Mouse (Mus musculus) macrophage (primary cell): ENCODE measurements around the gene Ykt6. TPM values are rescaled to one million over a fixed set of nuclear protein-coding genes. Genes with fewer than 3 reads are reported as not detected.
"Not testable (repeated sequence)": the region's sequence is repeated elsewhere in the genome, so short reads cannot be mapped to it uniquely, and the experiment has no call there.

Experiments
- H3K27ac ChIP-seq: fragments of 350-480 bp; formaldehyde crosslinking; 2 replicates; pipeline ENCODE4 v1.9.0; 2021
- H3K36me3 ChIP-seq: fragments of 350-480 bp; formaldehyde crosslinking; 2 replicates; pipeline ENCODE4 v1.9.0; 2021; ENCODE audit errors: inconsistent target
- H3K4me3 ChIP-seq: fragments of 350-480 bp; formaldehyde crosslinking; 2 replicates; pipeline ENCODE4 v1.9.0; 2021; ENCODE audit errors: inconsistent target
- H3K79me2 ChIP-seq: fragments of 350-480 bp; formaldehyde crosslinking; 2 replicates; pipeline ENCODE4 v1.9.0; 2021; ENCODE audit errors: inconsistent target
- WGBS: methylation state at CpG from one replicate; pipeline ENCODE4 v1.1.7; 2026; ENCODE audit warnings: inconsistent platforms; ENCODE audit not compliant: missing documents; 5-methylcytosine and 5-hydroxymethylcytosine counted together
- polyA plus RNA-seq: library from polyadenylated mRNA; stranded (reverse); fragments of 250-400 nt; gene quantifications from 3 replicates; pipeline ENCODE4 v1.2.4, GENCODE M21; 2018; ENCODE audit warnings: inconsistent platforms

Gene Ykt6
- polyA plus RNA-seq, 1 experiment from 2014 or later, result 77.0 TPM

- 92% methylated on average over 3 of the region's 3 CpGs for WGBS
- Histone ChIP-seq H3K27ac (no peak overlapping the region), H3K4me3 (no peak overlapping the region), H3K79me2 (no peaks in the 10 kb centered on the region), H3K36me3 (no peaks in the 10 kb centered on the region)
Observed at GRCm38 (mm10) chr11:5926696-5927220, 28.7 kb upstream of the Ykt6 start.

- Histone ChIP-seq H3K79me2 (no peaks in the 10 kb centered on the region), H3K27ac (no peak overlapping the region), H3K4me3 (no peak overlapping the region), H3K36me3 (no peaks in the 10 kb centered on the region)
- 100% methylated on average over 1 of the region's 1 CpGs for WGBS
Observed at GRCm38 (mm10) chr11:5930578-5930977, 24.9 kb upstream of the Ykt6 start.

- not testable (repeated sequence) for H3K4me3 ChIP-seq, H3K79me2 ChIP-seq, H3K27ac ChIP-seq, H3K36me3 ChIP-seq
- 94% methylated on average over 6 of the region's 6 CpGs for WGBS
Observed at GRCm38 (mm10) chr11:5931947-5932346, 23.5 kb upstream of the Ykt6 start.

- H3K79me2 ChIP-seq, H3K4me3 ChIP-seq, H3K36me3 ChIP-seq, H3K27ac ChIP-seq: not testable (repeated sequence)
- 93% methylated on average over 11 of the region's 11 CpGs for WGBS
Observed at GRCm38 (mm10) chr11:5934531-5934930, 21.0 kb upstream of the Ykt6 start.

- H3K27ac ChIP-seq, result no peak overlapping the region
- no peaks in the 10 kb centered on the region for H3K36me3 ChIP-seq
- 85% methylated on average over 5 of the region's 6 CpGs for WGBS
- H3K79me2 ChIP-seq, result no peaks in the 10 kb centered on the region
- H3K4me3 ChIP-seq, result no peak overlapping the region
Observed at GRCm38 (mm10) chr11:5942966-5943365, 12.5 kb upstream of the Ykt6 start.

GRCm38 (mm10) chr11:5945096-5945495 is 10.4 kb upstream of the Ykt6 start:
- 30% methylated on average over 2 of the region's 2 CpGs for WGBS
- no peaks in the 10 kb centered on the region for H3K36me3 ChIP-seq
- H3K27ac ChIP-seq, result no peak overlapping the region
- no peaks in the 10 kb centered on the region for H3K79me2 ChIP-seq
- no peak overlapping the region for H3K4me3 ChIP-seq

GRCm38 (mm10) chr11:5947796-5948195 is 7.7 kb upstream of the Ykt6 start:
- H3K36me3 ChIP-seq, result no peaks in the 10 kb centered on the region
- WGBS, result 85% methylated on average over 4 of the region's 4 CpGs
- H3K79me2 ChIP-seq, result no peaks in the 10 kb centered on the region
- H3K4me3 ChIP-seq, result no peak overlapping the region
- H3K27ac ChIP-seq, result no peak overlapping the region

GRCm38 (mm10) chr11:5948546-5949250 is 6.8 kb upstream of the Ykt6 start:
- Histone ChIP-seq H3K79me2 (no peaks in the 10 kb centered on the region), H3K4me3 (no peak overlapping the region), H3K27ac (no peak overlapping the region), H3K36me3 (no peaks in the 10 kb centered on the region)
- 73% methylated on average over 8 of the region's 10 CpGs for WGBS

GRCm38 (mm10) chr11:5949586-5950352 is 5.7 kb upstream of the Ykt6 start, which contains the start of gene Gck:
TSS of gene Gck (minus strand) at chr11:5950081.
- WGBS, result 0% methylated on average over 8 of the region's 8 CpGs
- Histone ChIP-seq H3K79me2 (no peaks in the 10 kb centered on the region), H3K27ac (no peak within 1 kb of the TSS), H3K4me3 (no peak within 1 kb of the TSS), H3K36me3 (no peaks in the 10 kb centered on the region)

- Histone ChIP-seq H3K79me2 (peaks cover 19% of the 10 kb centered on the region), H3K4me3 (no peak overlapping the region), H3K27ac (no peak overlapping the region), H3K36me3 (no peaks in the 10 kb centered on the region)
- WGBS, result 97% methylated on average over 5 of the region's 5 CpGs
Observed at GRCm38 (mm10) chr11:5952501-5952900, 3.0 kb upstream of the Ykt6 start.

- Histone ChIP-seq H3K36me3 (no peaks in the 10 kb centered on the region), H3K4me3 (no peak overlapping the region), H3K79me2 (peaks cover 26% of the 10 kb centered on the region), H3K27ac (no peak overlapping the region)
- WGBS, result 63% methylated on average over 5 of the region's 8 CpGs
Observed at GRCm38 (mm10) chr11:5953130-5953765, 2.2 kb upstream of the Ykt6 start.

- 70% methylated on average over 5 of the region's 5 CpGs for WGBS
- Histone ChIP-seq H3K36me3 (no peaks in the 10 kb centered on the region), H3K4me3 (no peak overlapping the region), H3K79me2 (peaks cover 38% of the 10 kb centered on the region), H3K27ac (no peak overlapping the region)
Observed at GRCm38 (mm10) chr11:5954435-5954834, 1.1 kb upstream of the Ykt6 start.

GRCm38 (mm10) chr11:5954965-5955504 is 458 bp upstream of the Ykt6 start:
- H3K79me2 ChIP-seq, result peaks cover 44% of the 10 kb centered on the region
- no peaks in the 10 kb centered on the region for H3K36me3 ChIP-seq
- peak overlapping the region; percentile 67 for H3K27ac ChIP-seq
- 4% methylated on average over 7 of the region's 7 CpGs for WGBS
- H3K4me3 ChIP-seq, result peak overlapping the region; percentile 46

- Histone ChIP-seq H3K27ac (no peak overlapping the region), H3K79me2 (peaks cover 48% of the 10 kb centered on the region), H3K36me3 (peaks cover 39% of the 10 kb centered on the region), H3K4me3 (no peak overlapping the region)
- 90% methylated on average over 2 of the region's 2 CpGs for WGBS
Observed at GRCm38 (mm10) chr11:5960051-5960450, 4.6 kb downstream of the Ykt6 start.
